Mouse (Mus musculus) cerebellum, adult 9-10 months (tissue): ENCODE results near the gene Rp9.
"Not testable (repeated sequence)": the region's sequence is repeated elsewhere in the genome, so short reads cannot be mapped to it uniquely, and the experiment has no call there.

Experiments used
- DNase-seq: peaks from one replicate; pipeline ENCODE4 v3.0.0; 2022

The Rp9 gene

DNA sequence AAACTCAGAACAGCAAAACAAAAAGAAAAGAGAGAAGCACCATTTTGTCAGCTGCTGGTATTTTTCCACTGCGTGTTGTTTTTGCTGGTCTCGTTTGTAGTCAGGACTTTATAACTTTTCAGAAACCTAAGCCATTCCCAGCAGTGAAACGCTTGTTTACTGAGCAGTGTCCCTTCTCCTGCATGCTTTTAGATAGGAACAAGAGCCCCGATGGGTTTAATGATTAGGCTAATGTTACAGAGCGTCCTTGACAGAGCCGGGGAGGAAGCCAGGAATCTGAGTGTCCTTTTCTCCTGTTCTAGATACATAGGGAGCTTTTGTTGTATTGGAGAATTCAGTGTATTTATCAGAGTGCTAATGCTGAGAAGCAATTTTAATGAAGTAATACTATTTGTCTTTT, 52.0 kb downstream of the Rp9 start:
- no peak for DNase-seq

DNA sequence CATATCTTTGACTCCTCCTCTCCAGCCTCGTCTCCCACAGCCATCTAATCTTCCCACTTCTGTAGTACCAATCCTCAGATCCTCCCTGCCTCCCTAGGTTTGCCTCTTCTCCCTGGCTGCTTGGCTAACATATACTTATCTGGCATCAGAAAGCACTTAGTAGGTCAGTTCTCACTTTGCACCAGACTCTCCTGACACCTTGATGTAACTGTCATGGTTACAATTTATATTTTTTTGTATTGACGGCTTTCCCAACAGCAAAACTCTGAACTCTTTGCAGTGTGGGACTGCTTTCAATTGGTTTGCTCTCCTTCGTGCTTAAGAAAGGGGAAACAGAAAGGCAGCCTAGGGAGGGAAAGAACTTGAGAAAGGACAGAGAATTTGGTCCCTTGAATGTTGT, 53.4 kb downstream of the Rp9 start:
- no peak for DNase-seq

DNA sequence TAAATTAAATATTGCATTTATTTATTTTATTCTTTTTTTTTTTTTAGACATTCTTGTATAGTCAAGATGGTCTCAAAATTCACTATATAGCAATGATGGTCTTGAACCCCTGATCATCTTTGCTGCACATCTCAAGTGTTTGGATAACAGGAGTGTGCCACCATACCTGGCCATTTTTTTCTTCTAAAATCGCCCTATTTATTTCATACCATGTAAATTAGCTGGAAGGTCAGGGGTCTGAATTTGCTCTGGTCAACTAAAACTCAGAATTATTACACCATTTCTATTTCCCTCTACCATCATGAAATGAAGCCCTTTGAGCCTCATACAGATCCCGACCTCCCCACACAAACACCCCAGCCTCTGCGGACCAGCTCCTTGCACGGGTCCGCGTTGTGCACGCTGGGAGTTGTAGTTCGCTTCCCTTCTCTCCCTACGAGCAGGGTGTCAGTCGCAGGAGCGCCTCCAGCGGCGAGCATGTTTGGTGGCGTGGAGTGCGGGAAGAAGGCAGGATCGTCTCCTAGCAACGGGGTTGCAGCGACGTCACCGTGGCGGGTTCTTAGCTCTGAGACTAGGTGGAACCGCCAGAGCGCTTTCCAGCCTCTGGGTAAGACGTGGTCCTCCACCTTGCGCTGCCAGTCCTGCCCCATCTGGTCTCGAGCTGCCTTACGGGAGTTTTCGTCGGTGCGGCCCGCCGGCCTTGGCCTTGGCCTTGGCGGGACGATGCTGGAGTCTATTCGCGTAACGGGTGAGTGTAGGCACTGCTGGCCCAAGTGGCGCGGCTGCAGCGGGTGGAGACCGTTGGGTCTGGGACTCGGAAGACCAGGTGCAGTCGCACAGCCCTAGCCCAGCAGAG, 58.3 kb downstream of the Rp9 start, which contains the start of gene 9530077C05Rik:
9530077C05Rik (plus strand) TSS at position 512 of the 856 bp plus-strand sequence.
- peak; percentile 99 for DNase-seq

DNA sequence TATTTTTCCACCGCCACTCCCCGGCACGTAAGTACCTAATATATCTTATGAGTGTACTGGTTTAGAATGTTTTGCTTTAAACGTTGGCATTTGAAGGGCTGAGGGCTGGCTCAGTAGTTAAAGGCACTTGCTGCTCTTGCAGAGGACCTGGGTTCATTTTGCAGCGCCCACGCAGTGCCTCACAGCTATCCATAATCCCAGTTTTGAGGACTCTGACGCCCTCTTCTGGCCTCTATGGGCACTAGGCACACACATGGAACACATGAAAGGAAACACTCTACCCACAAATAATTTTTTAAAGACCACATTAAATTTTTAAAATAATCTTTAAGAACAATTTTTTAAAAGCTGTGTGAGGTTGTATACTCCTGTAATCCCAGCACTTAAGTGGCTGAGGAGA, 60.0 kb downstream of the Rp9 start:
- no peak for DNase-seq

DNA sequence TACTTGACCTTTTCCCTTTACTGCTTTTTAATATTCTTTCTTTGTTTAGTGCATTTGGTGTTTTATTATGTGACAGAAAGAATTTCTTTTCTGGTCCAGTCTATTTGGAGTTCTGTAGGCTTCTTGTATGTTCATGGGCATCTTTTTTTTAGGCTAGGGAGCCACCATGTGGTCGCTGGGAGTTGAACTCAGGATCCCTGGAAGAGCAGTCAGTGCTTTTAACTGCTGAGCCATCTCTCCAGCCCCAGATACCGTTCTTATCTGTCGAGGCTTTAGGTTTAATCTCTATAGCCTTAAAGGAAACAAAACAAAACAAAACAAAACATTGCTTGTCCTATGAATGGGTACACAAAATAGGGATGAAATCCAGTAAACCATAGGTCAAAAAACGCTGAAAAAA, 61.2 kb downstream of the Rp9 start:
- DNase-seq: not testable (repeated sequence)

DNA sequence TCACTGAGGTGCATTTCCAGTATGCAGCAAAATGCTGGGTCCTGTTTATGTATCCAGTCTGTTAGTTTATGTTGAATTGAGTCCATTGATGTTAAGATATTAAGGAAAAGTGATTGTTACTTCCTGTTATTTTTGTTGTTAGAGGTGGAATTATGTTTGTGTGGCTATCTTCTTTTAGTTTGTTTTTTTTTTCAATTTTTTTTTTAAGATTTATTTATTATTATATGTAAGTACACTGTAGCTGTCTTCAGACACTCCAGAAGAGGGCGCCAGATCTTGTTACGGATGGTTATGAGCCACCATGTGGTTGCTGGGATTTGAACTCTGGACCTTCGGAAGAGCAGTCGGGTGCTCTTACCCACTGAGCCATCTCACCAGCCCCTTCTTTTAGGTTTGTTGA, 61.9 kb downstream of the Rp9 start:
- not testable (repeated sequence) for DNase-seq

DNA sequence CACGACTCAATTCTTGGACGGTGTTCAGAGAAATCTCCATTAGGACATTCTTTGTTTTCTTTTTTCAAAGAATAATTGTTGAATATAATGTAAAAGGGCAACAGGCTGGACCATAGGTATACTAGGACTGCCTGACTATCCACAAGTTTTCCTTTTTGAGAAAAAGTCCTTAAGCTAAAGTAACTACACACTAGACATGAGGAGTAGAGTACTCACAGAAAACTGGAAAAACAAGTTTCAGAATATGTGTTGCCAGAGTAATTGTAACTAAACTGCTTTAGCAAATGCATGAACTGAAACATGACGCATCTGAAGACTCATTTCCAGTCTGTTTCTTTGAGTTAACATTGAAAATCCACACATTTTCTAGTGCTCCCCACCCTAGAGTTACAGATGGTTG, 64.1 kb downstream of the Rp9 start:
- DNase-seq: no peak

DNA sequence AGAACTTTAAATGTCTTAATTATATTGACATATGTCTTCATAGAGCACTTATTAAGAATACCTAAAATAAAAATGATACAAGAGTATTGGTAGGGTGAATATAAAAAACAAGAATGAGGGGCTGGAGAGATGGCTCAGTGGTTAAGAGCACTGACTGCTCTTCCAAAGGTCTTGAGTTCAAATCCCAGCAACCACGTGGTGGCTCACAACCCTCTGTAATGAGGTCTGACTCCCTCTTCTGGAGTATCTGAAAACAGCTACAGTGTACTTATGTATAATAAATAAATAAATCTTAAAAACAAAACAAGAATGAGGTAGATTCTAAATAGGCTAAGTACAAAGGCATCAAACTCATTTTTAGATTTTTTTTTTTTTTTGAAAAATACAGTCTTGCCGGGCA, 66.0 kb downstream of the Rp9 start:
- not testable (repeated sequence) for DNase-seq

DNA sequence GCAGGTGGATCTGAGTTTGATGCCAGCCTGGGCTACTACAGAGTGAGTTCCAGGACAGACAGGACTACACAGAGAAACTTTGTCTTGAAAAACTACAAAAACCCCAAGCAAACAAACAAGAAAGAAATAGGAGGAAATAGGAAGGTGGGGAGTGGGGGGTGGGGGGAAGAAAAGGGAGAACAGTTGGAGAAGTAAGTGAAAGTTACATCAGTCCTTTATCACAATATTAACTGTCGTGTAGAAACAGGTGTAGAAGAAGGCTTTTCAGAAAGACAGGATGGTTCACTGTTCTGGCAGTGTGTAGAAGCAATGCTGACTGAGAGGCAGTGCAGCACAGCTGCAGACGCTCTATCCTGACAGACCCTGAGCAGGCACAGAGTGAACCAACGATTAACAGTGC, 66.6 kb downstream of the Rp9 start:
- DNase-seq: no peak

DNA sequence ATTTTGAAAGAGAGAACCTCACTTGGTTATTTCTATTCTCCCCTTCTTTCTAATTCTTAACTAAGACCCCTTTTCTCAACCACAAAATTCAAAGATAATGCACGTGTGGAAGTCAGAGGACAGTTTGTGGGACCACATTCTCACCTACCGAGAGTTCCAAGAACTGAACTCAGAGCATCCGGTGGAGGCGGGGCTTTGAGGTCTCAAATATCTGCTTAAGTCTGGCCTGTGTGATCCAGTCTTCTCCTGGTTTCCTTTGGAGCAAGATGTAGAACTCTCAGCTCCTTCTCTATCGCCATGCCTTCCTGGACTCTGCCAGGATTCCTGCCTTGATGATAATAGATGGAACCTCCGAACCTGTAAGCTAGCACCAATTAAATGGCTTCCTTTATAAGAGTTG, 67.5 kb downstream of the Rp9 start:
- DNase-seq: no peak

DNA sequence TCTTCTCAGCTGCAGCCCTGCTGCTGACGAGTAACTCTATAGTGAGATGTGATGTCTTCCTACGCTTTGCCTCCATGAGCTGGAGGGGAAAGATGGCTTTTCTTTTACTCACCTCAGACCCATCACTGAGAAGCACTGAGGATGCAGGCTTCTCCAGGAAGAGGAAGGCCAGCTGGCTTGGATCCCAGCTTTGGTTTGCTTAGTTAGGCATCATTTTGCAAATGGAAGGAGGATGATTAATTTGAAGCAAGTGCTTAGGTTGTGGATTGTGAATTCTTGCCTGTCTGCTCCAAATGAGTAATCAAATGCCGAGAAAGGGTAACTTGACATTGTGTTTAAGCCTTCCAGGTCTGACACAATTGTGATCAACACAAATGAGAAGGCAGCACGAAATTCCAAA, 70.5 kb downstream of the Rp9 start:
- no peak for DNase-seq

DNA sequence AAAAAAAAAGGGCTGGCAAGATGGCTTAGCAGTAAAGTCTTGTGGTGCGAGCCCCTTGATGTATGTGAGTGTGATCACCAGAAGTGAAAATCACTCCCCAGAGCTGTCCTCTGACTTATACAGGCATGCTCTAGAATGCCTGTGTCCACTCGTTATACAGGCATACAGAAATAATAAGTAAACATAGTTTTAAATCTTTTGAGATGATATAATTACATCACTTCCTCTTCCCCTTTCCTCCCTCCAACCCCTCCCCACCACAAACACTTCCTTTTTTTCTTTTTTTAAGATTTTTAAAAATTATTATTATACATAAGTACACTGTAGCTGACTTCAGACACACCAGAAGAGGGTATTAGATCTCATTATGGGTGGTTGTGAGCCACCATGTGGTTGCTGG, 74.8 kb downstream of the Rp9 start:
- no peak for DNase-seq

DNA sequence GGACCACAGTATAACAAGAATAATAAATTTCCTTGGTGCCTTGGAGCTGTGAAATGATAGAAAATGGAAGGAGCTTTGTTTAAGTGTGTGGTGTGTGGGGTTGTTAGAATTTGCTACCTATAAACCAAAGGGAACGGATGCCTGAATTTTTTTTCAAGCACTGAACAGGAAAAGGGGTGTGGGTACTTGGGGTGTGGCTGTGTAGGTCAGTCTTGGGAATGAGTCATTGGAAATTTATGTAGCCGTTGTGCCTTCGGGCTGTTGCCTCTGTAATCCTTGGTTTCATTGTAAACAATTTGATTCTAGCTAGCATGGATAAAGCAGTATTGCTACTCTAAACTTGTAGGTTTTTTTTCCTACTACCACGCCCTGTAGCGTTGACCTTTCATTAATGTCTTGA, 79.2 kb downstream of the Rp9 start:
- DNase-seq: no peak

DNA sequence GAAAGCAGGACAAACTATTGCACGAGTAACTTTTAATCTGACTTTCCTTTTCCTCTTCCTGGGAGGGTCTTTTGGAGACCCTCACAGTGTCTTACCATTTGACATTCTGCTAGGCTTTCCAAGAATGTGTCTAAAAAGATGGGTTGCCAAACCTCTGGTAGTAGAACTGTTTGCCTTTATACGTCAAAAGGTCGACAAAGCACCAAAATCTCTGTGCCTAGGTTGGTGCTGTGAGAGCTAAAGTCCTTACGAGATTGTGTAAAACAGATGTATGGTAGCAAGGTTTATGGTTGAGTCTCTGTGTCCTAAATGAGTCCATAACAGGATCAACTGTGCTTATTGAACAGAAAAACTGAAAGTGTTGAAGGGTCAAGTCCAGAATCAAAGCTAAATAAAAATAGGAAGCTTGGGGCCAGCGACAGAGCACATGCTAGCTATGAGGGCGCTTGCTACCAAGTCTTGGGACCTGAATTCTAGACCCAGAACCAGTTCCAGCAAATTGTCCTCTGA, 79.8 kb downstream of the Rp9 start:
- DNase-seq: no peak

DNA sequence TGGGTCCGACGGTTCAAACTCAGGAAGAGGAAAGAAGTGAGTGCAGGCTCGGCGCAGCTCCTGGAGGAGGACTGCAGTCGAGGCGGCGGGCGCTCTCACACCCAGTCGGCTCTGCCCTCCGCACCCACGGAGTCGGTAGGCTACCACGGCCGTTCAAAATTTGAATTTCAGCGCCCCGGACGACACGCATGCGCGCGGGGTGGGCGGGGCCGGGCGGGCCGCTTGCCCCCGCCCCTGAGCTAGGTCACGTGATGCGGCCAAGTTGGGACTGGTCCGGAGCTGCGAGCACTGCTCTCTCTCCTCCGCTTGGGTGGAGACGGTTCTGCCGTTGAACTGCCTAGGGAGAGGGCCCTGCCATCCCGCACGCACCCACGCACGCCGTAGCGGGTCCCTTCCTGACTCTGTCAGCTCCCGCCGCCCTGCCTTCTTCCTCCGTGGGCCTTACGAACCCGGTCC, 80.5 kb downstream of the Rp9 start, which contains the start of gene Anln:
Anln (minus strand) TSS at position 168 of the 456 bp plus-strand sequence.
- peak; percentile 79 for DNase-seq

DNA sequence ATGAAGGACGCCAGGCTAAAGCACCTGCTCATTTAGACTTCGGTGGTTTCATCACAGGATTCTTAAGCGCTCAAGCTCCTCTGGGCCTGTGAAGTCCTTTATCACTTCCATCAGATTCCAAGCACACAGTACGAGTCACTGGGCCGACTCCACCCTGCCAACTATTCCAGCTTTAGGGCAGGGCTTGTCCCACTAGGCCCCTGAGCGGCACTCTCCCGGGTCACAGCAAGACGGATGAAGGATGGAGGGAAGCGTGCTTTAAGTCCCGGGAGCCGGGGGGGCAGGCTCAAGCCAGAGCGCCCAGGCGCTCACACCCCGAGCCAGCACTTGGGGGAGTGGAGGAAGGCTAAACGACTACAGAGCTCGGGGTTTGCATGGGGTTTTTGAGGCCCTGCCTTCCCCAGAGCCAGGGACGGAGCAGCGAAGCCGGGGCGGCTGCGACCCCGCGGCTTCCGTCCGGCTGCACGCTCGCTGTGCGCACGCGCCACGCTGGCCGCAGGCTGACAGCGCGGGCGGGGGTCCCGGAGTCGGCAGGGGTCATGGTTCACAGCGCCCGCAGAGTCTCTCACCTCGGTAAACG, 81.1 kb downstream of the Rp9 start:
- no peak for DNase-seq

DNA sequence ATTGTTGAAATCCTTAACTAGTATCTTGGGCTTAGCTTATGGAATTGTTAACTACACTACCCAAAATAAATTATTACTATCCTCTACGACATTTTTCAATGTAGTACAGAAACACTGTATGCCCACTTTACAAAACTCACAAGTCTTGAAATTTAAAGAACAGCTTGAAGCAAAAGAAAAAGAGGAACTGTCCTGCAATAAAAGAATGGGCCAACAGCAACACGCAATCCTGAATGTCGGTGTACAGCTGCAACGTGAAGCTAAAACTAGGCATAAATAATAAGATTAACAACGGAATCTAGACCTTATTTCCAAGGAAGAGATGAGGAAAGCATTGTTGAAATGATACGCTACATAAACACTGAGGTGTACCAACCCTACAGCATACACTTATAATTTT, 81.6 kb downstream of the Rp9 start:
- no peak for DNase-seq

DNA sequence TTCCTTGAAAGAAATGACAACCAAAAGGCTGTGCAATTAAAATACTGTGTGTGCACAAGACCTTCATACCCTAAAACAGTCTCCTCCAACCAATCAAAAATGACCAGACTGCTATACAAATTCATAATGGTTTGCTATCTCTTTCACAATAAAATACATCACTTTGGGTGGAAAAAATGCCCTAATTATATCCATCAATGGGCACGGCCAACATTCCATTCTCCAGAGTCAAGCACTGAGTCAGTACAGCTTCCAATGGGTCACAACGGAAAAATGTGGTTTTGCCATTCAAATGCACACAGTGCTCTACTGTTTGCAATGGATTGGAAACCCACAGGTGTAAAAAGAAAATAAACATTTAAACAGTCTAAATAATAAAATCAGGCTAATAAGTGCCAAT, 83.7 kb downstream of the Rp9 start:
- no peak for DNase-seq

DNA sequence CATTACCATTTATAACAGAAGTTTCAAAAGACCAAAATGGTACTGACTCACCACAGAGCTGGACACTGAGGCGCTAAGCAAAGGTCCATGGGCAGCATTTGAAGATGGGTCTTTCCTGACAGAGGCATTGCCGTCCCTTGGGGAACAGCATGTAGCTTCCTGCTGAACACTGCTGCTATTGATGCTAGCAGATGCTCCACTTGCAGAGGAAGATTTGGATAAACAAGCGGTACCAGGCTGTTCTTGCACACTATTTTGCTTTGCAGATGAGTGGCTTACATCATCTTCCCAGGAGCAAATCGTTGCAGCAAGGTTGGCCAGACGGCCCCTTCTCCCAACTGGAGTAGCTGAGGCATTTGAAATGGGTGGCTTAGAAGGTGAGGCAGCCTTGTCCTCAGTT, 93.5 kb downstream of the Rp9 start:
- peak; percentile 5 for DNase-seq

DNA sequence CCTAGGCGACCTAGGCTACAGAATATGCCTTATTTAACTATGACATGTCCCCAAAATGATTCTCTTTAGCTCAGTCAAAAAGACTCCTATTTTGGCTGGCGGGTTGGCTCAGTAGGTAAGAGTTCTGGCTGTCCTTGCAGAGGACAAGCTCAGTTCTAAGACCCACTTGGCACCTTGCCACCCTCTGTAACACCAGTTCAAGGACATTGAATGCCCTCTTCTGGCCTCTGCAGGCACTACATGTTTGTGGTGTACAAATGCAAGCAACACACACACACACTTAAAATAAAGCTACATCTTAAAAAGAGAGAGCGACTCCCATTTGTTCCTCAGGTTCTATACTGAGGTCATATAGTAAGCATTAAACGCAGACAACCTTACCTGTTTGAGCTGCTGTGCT, 96.8 kb downstream of the Rp9 start:
- no peak for DNase-seq

DNA sequence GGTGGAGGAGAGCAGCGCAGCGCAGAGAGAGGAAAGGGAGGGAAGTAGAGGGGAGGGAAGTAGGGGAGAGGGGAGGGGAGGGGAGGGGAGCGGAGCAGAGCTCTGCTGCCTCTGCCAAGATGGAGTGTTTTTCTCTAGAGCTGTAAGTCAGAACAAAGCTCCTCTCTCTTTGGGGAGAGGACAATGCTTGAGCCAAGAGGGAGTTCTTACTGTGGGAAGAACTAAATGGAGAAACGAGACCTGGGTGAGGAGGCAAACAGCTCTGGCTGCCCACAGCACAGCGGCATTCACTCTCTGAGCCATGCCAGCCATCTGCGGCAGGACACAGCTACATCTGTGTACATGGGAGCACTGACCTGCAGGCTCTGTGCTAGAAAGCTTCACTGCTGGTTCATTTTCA, 101.5 kb downstream of the Rp9 start:
- DNase-seq: no peak

DNA sequence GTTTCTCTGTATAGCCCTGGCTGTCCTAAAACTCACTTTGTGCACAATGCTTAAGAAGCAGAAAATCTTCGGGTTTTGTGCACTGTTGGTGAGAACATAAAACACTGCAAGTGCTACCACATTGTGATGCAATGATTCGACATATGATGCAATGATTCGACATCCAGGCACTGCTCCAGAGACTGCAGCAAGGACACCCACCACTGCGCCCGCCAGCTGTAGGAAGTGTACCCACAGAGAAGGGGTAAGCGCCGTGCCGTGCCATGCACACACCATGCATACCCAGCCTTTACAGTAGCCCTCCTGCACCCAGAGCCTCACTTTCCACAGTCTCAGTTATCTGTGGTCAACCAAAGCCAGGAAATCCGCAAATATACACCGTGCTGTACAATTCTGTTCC, 102.9 kb downstream of the Rp9 start:
- no peak for DNase-seq

DNA sequence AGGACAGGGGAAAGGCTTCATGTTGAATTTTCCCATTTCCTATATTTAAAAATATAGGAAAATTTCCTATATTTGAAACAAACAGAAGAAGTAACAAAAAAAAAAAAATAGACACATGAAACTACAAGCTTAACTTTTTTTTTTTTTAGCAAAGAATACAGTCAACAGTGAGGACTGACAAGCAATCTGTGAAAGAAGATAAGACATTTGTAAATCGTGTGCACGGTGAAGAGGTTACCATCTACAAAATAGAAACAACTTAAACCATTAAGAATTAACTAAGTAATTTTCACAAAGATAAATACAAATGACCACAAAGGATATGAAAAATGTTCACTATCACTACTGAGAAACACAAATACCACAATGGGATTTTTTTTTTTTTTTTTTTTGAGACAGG, 103.3 kb downstream of the Rp9 start:
- no peak for DNase-seq
